Mouse (Mus musculus) forebrain, embryonic 13.5 days (tissue): ENCODE measurements at regions not wholly inside any gene's neighbourhood (a gene's known extent, or its start where the extent isn't known, plus 50 kb on each side); places are given as distances from the start of the nearest gene placed in this dataset.
"Not testable (repeated sequence)": the region's sequence is repeated elsewhere in the genome, so short reads cannot be mapped to it uniquely, and the experiment has no call there.

Experiments used
- ATAC-seq: fragments of 200-750 bp; cut with Nextera tagmentation; 2 replicates; pipeline ENCODE4 v1.8.0; 2017
- H3K27ac ChIP-seq: fragments of 300-500 bp; sonication (generic); 2 replicates; pipeline ENCODE4 v1.5.1; 2015; ENCODE audit warnings: inconsistent platforms, mild to moderate bottlenecking, moderate library complexity
- H3K27me3 ChIP-seq: fragments of 300-500 bp; sonication (generic); 2 replicates; pipeline ENCODE4 v1.6.1; 2015; ENCODE audit warnings: mild to moderate bottlenecking, inconsistent platforms
- H3K36me3 ChIP-seq: fragments of 300-500 bp; sonication (generic); 2 replicates; pipeline ENCODE4 v1.6.1; 2015; ENCODE audit warnings: mild to moderate bottlenecking, inconsistent platforms; ENCODE audit not compliant: poor library complexity, severe bottlenecking
- H3K4me1 ChIP-seq: fragments of 300-500 bp; sonication (generic); 2 replicates; pipeline ENCODE4 v1.6.1; 2015; ENCODE audit warnings: inconsistent platforms
- H3K4me2 ChIP-seq: fragments of 300-500 bp; sonication (generic); 2 replicates; pipeline ENCODE4 v1.6.1; 2015; ENCODE audit warnings: inconsistent platforms, mild to moderate bottlenecking, moderate library complexity
- H3K4me3 ChIP-seq: fragments of 300-500 bp; sonication (generic); 2 replicates; pipeline ENCODE4 v1.5.1; 2015; ENCODE audit warnings: mild to moderate bottlenecking, inconsistent platforms
- H3K9ac ChIP-seq: fragments of 300-500 bp; sonication (generic); 2 replicates; pipeline ENCODE4 v1.6.1; 2015; ENCODE audit warnings: mild to moderate bottlenecking, inconsistent platforms
- H3K9me3 ChIP-seq: fragments of 300-500 bp; sonication (generic); replicated peaks from 2 replicates; pipeline ENCODE4 v1.6.1; 2016; ENCODE audit warnings: inconsistent platforms
- WGBS: fragments of 180-500 bp; shearing (Covaris S2); methylation state at CpG from one replicate; pipeline ENCODE4 v1.1.7; 2015; 5-methylcytosine and 5-hydroxymethylcytosine counted together

DNA sequence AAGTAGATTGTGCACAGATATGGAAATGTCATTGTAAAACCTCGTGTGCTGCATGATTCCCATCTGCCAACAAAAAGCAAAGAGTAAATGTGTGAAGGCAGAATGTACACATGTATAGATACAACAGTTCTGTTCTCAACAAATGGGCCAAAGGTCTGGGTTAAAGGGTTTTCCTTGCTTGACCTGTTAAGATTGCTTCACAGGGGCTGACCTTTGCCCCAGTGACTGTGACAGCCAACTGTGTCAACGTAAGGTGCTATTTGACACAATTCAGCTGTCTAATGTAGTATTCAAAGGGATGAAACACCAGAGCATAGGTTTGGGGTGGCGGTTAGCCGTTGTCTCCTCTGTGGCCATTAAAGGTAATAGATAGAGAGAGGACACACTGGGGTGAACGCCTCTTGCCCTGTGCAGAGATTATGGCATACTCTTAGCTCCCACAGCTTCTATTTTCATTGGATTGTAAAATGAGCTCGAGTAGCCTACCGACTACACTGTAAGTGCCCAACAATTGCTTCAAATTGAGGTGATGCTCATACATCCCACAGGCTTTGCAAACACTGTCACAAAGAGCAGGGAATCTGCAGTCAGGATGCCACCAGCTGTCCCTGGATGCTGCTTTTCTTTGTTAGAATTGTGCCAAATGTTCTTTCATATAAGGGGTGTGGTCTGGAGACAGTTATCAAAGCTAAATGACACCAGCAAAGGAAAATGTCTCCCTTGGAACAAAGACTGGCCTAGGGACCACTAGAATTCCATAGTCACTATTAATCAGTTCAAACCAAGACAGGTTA is 513.0 kb upstream of the Gulo start:
- ATAC-seq = 0 out of 2 replicates have a peak, but pooled peaks have one; percentile 36
- Histone ChIP-seq H3K4me3 (no peak overlapping the region), H3K27ac (peak overlapping the region; percentile 51), H3K4me1 (peaks cover 14% of the 10 kb centered on the region; the same call in 1 of the 2 replicates), H3K36me3 (no peaks in the 10 kb centered on the region), H3K9ac (no peak overlapping the region), H3K4me2 (no peak overlapping the region), H3K9me3 (no peaks in the 10 kb centered on the region), H3K27me3 (no peaks in the 10 kb centered on the region)
- WGBS = 68% methylated on average over 7 of the region's 7 CpGs

DNA sequence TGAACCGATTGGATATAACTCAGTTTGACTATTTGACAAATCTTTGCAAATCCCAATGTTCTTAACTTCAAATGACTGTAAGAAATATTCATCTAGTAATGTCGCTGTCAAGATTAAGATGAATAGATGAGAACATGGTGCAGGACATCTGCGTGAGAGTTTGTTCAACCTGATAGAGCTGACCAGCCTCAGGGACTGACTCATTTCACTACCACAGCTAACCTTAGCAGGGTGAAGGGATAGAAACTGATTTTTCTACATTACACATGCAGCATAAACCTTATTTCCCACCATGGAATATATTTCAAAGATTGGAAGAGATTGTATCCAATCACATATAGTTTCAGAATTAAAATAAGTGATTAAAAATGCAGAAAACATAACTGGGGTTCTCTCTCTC is 507.8 kb upstream of the Gulo start:
- ATAC-seq = no peak
- WGBS = 93% methylated on average over 3 of the region's 3 CpGs

DNA sequence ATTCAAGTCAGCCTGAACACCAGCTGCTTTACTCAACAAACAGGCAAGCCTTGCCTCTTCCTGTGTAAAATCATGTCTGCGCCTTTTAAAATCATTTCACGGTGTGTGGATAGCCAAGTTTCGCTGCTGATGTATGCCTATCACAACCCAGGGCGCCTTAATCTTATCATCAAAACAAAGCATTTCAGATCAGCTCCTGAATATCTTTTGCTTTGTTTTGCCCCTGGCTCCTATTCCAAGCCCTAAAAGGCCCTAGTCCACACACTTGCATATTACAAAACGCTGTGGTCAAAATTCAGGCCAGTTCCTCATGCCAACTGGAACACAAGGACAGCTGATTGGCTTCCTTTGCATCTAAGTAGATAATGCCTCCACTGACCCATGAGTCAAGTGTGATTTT is 501.7 kb upstream of the Gulo start:
- Histone ChIP-seq H3K4me2 (no peak overlapping the region), H3K36me3 (no peaks in the 10 kb centered on the region), H3K9ac (no peak overlapping the region), H3K27ac (no peak overlapping the region), H3K27me3 (no peaks in the 10 kb centered on the region), H3K4me1 (0 out of 2 replicates have a peak, but pooled peaks cover 5% of the 10 kb centered on the region), H3K4me3 (no peak overlapping the region), H3K9me3 (no peaks in the 10 kb centered on the region)
- no peak for ATAC-seq
- 73% methylated on average over 5 of the region's 5 CpGs for WGBS

More for the DNA sequence above, 507.8 kb upstream of the Gulo start:
- Histone ChIP-seq H3K4me2 (no peak overlapping the region), H3K4me3 (no peak overlapping the region), H3K4me1 (0 out of 2 replicates have a peak, but pooled peaks cover under 1% of the 10 kb centered on the region), H3K36me3 (no peaks in the 10 kb centered on the region), H3K27me3 (no peaks in the 10 kb centered on the region), H3K9me3 (no peaks in the 10 kb centered on the region), H3K27ac (no peak overlapping the region), H3K9ac (no peak overlapping the region)

DNA sequence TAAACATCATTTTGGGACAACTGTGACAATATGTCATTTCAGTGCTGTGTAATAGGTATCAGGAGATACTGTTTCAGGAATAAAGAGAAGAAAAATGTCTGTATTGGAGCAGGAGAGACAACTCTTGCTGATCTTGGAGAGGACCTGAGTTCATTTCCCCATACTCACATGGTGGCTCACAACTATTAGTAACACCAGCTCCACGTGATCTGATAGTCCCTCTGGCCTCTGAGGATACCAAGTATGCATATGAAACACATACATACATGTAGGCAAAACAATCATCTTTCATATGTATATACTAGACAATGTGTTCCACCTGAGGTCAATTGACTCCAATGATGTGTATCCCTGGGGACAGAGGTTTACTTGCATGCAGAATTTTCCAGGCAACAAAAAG is 501.2 kb upstream of the Gulo start:
- Histone ChIP-seq H3K4me1 (0 out of 2 replicates have a peak, but pooled peaks cover 5% of the 10 kb centered on the region), H3K27ac (no peak overlapping the region), H3K36me3 (no peaks in the 10 kb centered on the region), H3K9me3 (no peaks in the 10 kb centered on the region), H3K4me3 (no peak overlapping the region), H3K4me2 (no peak overlapping the region), H3K9ac (no peak overlapping the region), H3K27me3 (no peaks in the 10 kb centered on the region)
- 52% methylated on average over 1 of the region's 1 CpGs for WGBS
- ATAC-seq = no peak

DNA sequence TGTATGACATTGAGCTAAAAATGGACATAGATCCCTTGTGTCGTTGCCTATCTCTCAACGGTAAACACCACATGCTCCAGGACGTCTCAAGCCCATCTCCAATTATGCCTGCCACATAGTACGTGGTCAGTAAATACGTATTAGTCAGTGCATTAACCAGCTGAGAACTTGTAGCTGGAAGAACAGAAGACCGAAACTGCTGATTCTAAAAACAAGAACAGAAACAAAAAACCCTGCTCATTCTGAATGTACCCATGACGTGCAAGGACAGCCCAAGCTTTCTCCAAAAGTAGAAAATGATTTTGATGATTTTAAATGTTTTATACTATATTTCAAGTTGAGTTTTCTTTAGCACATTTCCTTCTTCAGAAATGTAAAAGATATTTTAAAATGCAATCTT is 500.7 kb upstream of the Gulo start:
- H3K9me3 ChIP-seq = no peaks in the 10 kb centered on the region
- H3K4me2 ChIP-seq = no peak overlapping the region
- H3K27ac ChIP-seq = no peak overlapping the region
- ATAC-seq = no peak
- H3K27me3 ChIP-seq = no peaks in the 10 kb centered on the region
- H3K9ac ChIP-seq = no peak overlapping the region
- H3K4me3 ChIP-seq = no peak overlapping the region
- 95% methylated on average over 7 of the region's 7 CpGs for WGBS
- no peaks in the 10 kb centered on the region for H3K36me3 ChIP-seq
- 0 out of 2 replicates have a peak, but pooled peaks cover 5% of the 10 kb centered on the region for H3K4me1 ChIP-seq

DNA sequence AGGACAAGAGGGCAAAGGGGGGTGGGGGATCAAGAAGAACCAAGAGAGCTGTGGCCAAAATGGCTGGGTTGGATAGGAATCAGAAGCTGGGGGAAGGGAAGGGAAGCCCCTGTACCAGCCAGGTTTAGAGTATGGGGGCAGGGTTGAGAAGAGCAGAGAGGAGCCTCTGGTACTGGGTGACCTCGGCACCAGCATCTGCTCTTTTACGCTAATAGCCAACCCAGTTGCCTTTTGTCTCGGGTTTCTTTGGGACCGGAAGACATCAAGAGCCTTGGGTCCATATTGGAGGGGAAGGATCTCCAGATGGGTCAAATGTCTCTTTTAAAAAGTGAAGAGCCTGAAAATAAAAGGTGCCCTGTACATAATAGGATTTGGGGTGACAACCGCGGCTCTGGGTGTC is 493.0 kb upstream of the Gulo start:
- ATAC-seq = no peak
- no peaks in the 10 kb centered on the region for H3K9me3 ChIP-seq
- WGBS = 88% methylated on average over 6 of the region's 6 CpGs
- H3K4me1 ChIP-seq = peaks cover 30% of the 10 kb centered on the region
- H3K27me3 ChIP-seq = no peaks in the 10 kb centered on the region
- H3K4me2 ChIP-seq = no peak overlapping the region
- no peak overlapping the region for H3K4me3 ChIP-seq
- no peaks in the 10 kb centered on the region for H3K36me3 ChIP-seq
- H3K9ac ChIP-seq = no peak overlapping the region
- H3K27ac ChIP-seq = no peak overlapping the region

DNA sequence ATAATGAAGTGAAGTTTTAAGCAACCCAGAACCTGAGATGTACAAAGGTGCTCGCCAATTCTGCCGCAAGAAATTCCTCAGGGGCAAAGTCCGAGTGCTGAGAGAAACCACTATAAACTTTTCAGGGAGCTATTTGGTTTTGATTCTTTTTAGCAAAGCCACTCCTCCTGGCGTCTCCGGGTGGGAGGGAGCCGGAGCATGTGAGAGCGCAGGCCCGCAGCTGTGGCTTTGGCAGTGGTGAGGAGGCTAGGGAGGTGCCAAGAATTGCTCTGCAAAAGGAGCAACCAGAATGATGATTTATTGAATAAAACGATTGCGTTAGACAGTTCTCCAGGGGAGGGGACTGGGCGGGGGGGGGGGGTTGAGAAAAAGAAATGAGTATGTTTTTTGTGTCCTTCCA is 490.9 kb upstream of the Gulo start:
- 3% methylated on average over 11 of the region's 11 CpGs for WGBS
- Histone ChIP-seq H3K4me1 (peaks cover 47% of the 10 kb centered on the region), H3K4me3 (no peak overlapping the region), H3K36me3 (no peaks in the 10 kb centered on the region), H3K27me3 (no peaks in the 10 kb centered on the region), H3K27ac (peak overlapping the region; percentile 72), H3K9ac (no peak overlapping the region), H3K9me3 (no peaks in the 10 kb centered on the region), H3K4me2 (peak overlapping the region; percentile 41)
- ATAC-seq = peak; percentile 89

DNA sequence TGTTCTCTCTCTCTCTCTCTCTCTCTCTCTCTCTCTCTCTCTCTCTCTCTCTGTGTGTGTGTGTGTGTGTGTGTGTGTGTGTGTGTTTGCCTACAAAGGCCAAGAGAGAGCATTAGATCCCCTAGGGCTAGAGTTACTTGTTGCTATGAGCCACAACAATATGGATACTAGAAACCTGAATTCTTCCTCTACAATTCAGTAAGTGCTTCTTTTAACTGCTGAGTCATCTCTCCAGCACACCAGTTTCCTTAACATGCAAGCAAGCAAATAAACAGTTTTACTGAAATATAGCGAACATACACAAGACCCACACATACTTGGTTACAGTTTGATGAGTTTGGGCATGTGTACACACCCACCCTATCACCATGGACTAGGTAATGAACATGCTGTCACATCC is 486.1 kb upstream of the Gulo start:
- no peak overlapping the region for H3K9ac ChIP-seq
- WGBS = 91% methylated on average over 1 of the region's 1 CpGs
- peaks cover 60% of the 10 kb centered on the region for H3K4me1 ChIP-seq
- H3K27me3 ChIP-seq = no peaks in the 10 kb centered on the region
- no peaks in the 10 kb centered on the region for H3K36me3 ChIP-seq
- peak overlapping the region; percentile 96 for H3K27ac ChIP-seq
- H3K9me3 ChIP-seq = no peaks in the 10 kb centered on the region
- ATAC-seq = no peak
- H3K4me2 ChIP-seq = peak overlapping the region; percentile 38
- no peak overlapping the region for H3K4me3 ChIP-seq

DNA sequence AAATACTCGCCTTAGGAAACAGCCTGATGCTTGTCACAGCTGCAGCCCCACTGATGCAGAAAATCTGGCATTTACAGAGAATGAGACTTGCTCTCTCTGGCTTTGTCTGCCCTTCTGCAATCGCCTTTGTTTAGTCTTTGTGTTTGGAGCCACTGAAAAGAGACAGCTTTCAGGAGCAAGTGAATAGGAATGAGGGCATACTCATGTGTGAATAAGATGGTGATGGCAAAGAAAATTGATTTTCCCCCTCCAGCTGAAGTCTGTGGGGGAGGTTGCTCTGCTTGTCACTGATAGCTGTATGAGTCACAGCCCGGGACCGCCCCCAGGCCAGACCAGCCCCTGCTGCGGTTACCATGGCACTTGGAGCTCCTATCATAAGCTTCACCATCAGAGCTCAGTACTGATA is 485.5 kb upstream of the Gulo start:
- peak overlapping the region; percentile 38 for H3K4me2 ChIP-seq

DNA sequence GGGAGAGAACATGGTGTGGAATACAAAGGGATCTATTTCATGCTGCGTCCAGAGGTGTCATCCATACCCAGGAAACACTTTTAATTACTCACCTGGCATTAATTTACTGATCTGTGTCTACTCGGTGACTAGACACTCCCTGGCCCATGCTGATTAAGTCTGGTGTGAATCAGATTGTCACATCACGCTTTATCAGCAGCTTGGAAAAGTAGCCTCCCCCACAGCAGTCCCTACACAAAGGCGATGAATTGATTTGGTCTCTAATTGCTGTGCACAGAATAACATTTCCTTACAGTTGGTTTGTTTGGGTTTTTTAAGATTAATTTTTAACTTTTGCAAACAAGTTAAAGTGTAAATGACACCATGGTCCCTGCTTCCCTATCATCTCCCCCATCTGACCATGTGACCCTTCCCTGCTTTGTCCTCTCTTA is 484.7 kb upstream of the Gulo start:
- H3K36me3 ChIP-seq = no peaks in the 10 kb centered on the region
- no peaks in the 10 kb centered on the region for H3K9me3 ChIP-seq
- peak; percentile 22; the same call in 1 of the 2 replicates for ATAC-seq
- WGBS = 3% methylated on average over 4 of the region's 4 CpGs
- H3K4me3 ChIP-seq = no peak overlapping the region
- peaks cover 51% of the 10 kb centered on the region for H3K4me1 ChIP-seq
- H3K27ac ChIP-seq = peak overlapping the region; percentile 96
- H3K4me2 ChIP-seq = peak overlapping the region; percentile 38; the same call in 1 of the 2 replicates
- peak overlapping the region; percentile 14 for H3K9ac ChIP-seq
- no peaks in the 10 kb centered on the region for H3K27me3 ChIP-seq

More for the DNA sequence above, 485.5 kb upstream of the Gulo start:
- Histone ChIP-seq H3K4me3 (no peak overlapping the region), H3K27me3 (no peaks in the 10 kb centered on the region), H3K9ac (peak overlapping the region; percentile 13; the same call in 1 of the 2 replicates), H3K9me3 (no peaks in the 10 kb centered on the region), H3K36me3 (no peaks in the 10 kb centered on the region), H3K27ac (peak overlapping the region; percentile 96), H3K4me1 (peaks cover 55% of the 10 kb centered on the region)
- ATAC-seq = peak; percentile 99
- WGBS = under 1% methylated on average over 5 of the region's 5 CpGs

DNA sequence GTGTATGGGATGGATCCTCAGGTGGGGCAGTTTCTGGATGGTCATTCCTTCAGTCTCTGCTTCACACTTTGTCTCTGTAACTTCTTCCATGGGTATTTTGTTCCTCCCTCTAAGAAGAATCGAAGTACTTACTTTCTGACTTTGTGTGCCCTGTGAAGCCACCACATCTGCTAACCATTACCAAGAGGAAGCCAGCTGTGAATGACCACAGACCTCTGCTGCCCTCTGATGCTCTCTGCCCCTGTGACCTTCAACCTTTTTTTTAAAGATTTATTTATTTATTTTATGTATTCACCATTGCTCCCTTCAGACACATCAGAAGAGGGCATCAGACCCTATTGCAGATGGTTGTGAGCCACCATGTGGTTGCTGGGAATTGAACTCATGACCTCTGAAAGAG is 475.7 kb upstream of the Gulo start:
- H3K27ac ChIP-seq, H3K9me3 ChIP-seq, ATAC-seq, H3K36me3 ChIP-seq, H3K4me2 ChIP-seq, H3K9ac ChIP-seq, H3K4me1 ChIP-seq, H3K4me3 ChIP-seq, H3K27me3 ChIP-seq: not testable (repeated sequence)
- 91% methylated on average over 1 of the region's 1 CpGs for WGBS

DNA sequence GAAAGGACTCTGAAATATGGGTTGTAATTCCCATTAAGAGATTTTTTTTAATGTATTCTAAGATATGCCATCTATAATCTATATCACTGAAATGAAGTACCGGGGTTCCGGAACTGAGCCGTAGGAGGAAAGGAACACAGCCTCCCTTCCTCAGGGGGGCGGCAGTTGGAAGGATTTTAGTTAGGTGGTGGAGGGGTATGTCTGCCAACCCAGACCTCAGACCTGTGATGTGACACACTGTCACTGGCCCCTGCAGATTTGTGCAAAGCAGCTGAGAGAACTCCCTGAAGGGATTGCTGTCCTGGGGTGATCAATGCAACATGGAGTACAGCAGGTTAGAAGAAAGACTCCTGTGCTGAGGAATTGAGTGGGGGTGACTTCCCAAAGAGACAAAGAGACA is 470.2 kb upstream of the Gulo start:
- no peaks in the 10 kb centered on the region for H3K36me3 ChIP-seq
- no peak overlapping the region for H3K9ac ChIP-seq
- no peaks in the 10 kb centered on the region for H3K27me3 ChIP-seq
- H3K4me3 ChIP-seq = no peak overlapping the region
- H3K4me2 ChIP-seq = no peak overlapping the region
- WGBS = 94% methylated on average over 4 of the region's 4 CpGs
- peaks cover 6% of the 10 kb centered on the region for H3K9me3 ChIP-seq
- peaks cover 6% of the 10 kb centered on the region for H3K4me1 ChIP-seq
- ATAC-seq = no peak
- H3K27ac ChIP-seq = no peak overlapping the region
